Mouse (Mus musculus): Measurements from ENCODE around the gene Dyrk2. TPM values are rescaled to one million over a fixed set of nuclear protein-coding genes. Genes with fewer than 3 reads are reported as not detected.

Dyrk2 gene
- polyA plus RNA-seq, 1 experiment from 2014 or later, result 13.9 TPM

DNA sequence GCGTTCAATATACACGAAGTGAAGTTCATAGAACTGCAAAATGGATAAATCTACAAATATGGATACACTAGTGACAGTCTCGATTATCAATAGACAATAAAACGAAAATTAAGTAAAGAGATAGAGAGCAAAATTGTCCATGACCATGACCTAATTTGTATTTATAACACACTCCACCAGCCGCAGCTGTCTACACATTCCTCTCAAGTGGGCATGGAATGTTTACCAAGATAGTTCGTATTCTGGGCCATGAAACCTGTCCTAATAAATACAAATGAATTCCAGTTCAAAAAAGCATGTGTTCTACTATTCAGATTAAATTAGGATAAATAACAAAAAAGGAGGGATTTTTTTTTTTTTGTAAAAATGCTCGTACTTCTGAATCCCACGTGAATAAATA, 38.8 kb downstream of the Dyrk2 start:
- Histone ChIP-seq H3K4me3 (ENCODE audit: low read depth, low read length) (no peak overlapping the region), H3K27ac (ENCODE audit: low read depth) (no peak overlapping the region), H3K9me3 (ENCODE audit: control insufficient read depth, low read length) (no peaks in the 10 kb centered on the region), H3K36me3 (ENCODE audit: control insufficient read depth, insufficient read depth, low read length) (no peaks in the 10 kb centered on the region), H3K4me1 (replicated peaks; ENCODE audit: control insufficient read depth, insufficient read depth, low read length) (no peaks in the 10 kb centered on the region), H3K9ac (ENCODE audit: low read length) (no peak overlapping the region), H3K4me2 (ENCODE audit: low read length) (no peak overlapping the region), H3K27me3 (replicated peaks; ENCODE audit: control insufficient read depth, insufficient read depth, low read length) (no peaks in the 10 kb centered on the region)
- DNase-seq (ENCODE audit: low spot score), result no peak
- WGBS, result 70% methylated on average over 8 of the region's 8 CpGs
- no peak for ATAC-seq (replicated peaks; ENCODE audit: low FRiP score, low TSS enrichment, low read depth)

DNA sequence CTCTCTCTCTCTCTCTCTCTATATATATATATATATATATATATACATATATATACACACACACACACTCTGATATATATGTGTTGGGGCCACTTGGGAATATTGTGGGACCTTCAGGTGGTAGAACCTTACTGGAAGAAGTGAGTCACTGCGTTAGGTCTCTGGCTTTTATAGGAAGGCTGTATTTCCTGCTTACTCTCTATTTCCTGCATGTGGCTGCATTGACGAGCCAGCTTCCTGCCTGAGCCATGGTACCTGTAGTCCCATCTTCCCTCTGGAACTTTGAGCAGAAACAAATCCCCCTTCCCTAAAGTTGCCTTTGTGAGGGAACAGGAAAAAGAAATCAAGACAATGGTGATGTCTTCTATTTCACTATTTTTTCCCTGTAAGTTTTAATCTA, 40.4 kb downstream of the Dyrk2 start:
- no peak for DNase-seq (ENCODE audit: low spot score)
- Histone ChIP-seq H3K36me3 (ENCODE audit: control insufficient read depth, insufficient read depth, low read length) (no peaks in the 10 kb centered on the region), H3K4me2 (ENCODE audit: low read length) (no peak overlapping the region), H3K4me3 (ENCODE audit: low read depth, low read length) (no peak overlapping the region), H3K9ac (ENCODE audit: low read length) (no peak overlapping the region), H3K27me3 (replicated peaks; ENCODE audit: control insufficient read depth, insufficient read depth, low read length) (no peaks in the 10 kb centered on the region), H3K4me1 (replicated peaks; ENCODE audit: control insufficient read depth, insufficient read depth, low read length) (no peaks in the 10 kb centered on the region), H3K9me3 (ENCODE audit: control insufficient read depth, low read length) (no peaks in the 10 kb centered on the region), H3K27ac (ENCODE audit: low read depth) (no peak overlapping the region)
- WGBS, result 64% methylated on average over 2 of the region's 2 CpGs
- ATAC-seq (replicated peaks; ENCODE audit: low FRiP score, low TSS enrichment, low read depth), result no peak

DNA sequence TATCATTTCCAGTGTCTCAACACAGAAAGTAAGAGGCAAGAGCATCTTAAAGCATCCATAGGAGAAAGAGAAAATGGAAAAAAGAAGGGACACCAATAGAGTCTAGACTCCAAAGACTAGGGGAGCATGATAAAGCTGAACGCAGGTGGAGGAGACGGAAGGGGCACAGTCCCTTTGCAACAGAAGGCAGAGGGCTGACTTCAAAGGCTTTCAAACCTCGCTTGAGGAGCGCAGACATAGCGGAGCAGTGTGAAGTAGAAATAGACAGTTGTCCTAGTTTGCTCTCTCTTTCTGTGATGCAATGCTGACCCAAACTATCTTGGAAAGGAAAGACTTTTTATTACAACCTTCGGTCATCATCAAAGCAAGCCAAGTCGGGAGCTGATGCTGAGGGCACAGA, 42.9 kb downstream of the Dyrk2 start:
- ATAC-seq (replicated peaks; ENCODE audit: low FRiP score, low TSS enrichment, low read depth) (no peak), DNase-seq (ENCODE audit: low spot score) (no peak)
- H3K36me3 ChIP-seq (ENCODE audit: control insufficient read depth, insufficient read depth, low read length), result no peaks in the 10 kb centered on the region
- H3K27me3 ChIP-seq (replicated peaks; ENCODE audit: control insufficient read depth, insufficient read depth, low read length), result no peaks in the 10 kb centered on the region
- no peaks in the 10 kb centered on the region for H3K4me1 ChIP-seq (replicated peaks; ENCODE audit: control insufficient read depth, insufficient read depth, low read length)
- no peak overlapping the region for H3K4me2 ChIP-seq (ENCODE audit: low read length)
- 91% methylated on average over 7 of the region's 7 CpGs for WGBS
- no peak overlapping the region for H3K4me3 ChIP-seq (ENCODE audit: low read depth, low read length)
- no peak overlapping the region for H3K9ac ChIP-seq (ENCODE audit: low read length)
- H3K9me3 ChIP-seq (ENCODE audit: control insufficient read depth, low read length), result no peaks in the 10 kb centered on the region
- H3K27ac ChIP-seq (ENCODE audit: low read depth), result no peak overlapping the region

DNA sequence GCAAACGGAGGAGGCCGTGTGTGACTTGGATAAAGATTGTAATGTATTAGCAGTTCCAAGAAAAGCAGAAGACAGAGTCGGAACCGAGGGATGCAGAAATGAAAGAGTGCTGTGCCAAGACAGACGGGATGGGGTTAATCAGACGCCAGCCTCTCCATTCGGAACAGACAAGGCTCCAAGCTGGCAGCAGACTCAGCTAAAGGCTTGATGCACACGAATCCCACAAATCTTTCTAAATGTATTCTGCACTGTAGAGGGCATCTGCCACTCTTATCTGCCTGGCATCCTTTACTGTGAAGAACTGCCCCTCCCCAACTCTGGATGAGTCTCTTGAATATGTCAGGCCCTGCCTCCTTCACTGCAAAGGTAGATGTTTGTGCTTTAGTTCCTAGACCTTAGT, 45.2 kb downstream of the Dyrk2 start:
- Histone ChIP-seq H3K4me3 (ENCODE audit: low read depth, low read length) (no peak overlapping the region), H3K9me3 (ENCODE audit: control insufficient read depth, low read length) (no peaks in the 10 kb centered on the region), H3K36me3 (ENCODE audit: control insufficient read depth, insufficient read depth, low read length) (no peaks in the 10 kb centered on the region), H3K4me1 (replicated peaks; ENCODE audit: control insufficient read depth, insufficient read depth, low read length) (no peaks in the 10 kb centered on the region), H3K9ac (ENCODE audit: low read length) (no peak overlapping the region), H3K27ac (ENCODE audit: low read depth) (no peak overlapping the region), H3K27me3 (replicated peaks; ENCODE audit: control insufficient read depth, insufficient read depth, low read length) (no peaks in the 10 kb centered on the region), H3K4me2 (ENCODE audit: low read length) (no peak overlapping the region)
- DNase-seq (ENCODE audit: low spot score), result no peak
- no peak for ATAC-seq (replicated peaks; ENCODE audit: low FRiP score, low TSS enrichment, low read depth)
- WGBS, result 77% methylated on average over 8 of the region's 8 CpGs

DNA sequence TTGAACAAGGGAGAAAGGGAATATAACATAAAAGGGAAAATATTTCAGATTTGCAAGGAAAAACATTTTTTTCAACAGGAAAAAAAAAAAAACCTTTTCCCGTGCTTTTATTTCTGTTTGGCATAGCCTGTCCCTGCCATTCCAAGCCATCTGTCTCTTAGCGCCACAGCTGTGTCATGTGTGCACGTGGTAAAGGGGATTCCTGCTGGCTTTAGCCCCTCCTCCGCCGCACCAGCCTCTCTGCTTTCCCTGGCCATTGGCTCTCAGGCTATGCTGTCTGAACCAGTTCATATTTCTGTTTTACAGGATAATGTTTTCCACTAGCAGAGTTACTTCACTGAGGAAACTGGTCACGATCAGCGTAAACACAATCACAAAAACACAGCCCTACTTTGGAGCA, 49.1 kb downstream of the Dyrk2 start:
- 25% methylated on average over 7 of the region's 7 CpGs for WGBS
- H3K27ac ChIP-seq (ENCODE audit: low read depth), result no peak overlapping the region
- no peak overlapping the region for H3K4me3 ChIP-seq (ENCODE audit: low read depth, low read length)
- no peaks in the 10 kb centered on the region for H3K9me3 ChIP-seq (ENCODE audit: control insufficient read depth, low read length)
- no peaks in the 10 kb centered on the region for H3K27me3 ChIP-seq (replicated peaks; ENCODE audit: control insufficient read depth, insufficient read depth, low read length)
- H3K36me3 ChIP-seq (ENCODE audit: control insufficient read depth, insufficient read depth, low read length), result no peaks in the 10 kb centered on the region
- no peak overlapping the region for H3K4me2 ChIP-seq (ENCODE audit: low read length)
- ATAC-seq (replicated peaks; ENCODE audit: low FRiP score, low TSS enrichment, low read depth), result no peak; the same call in 1 of the 2 replicates
- DNase-seq (ENCODE audit: low spot score), result no peak
- no peaks in the 10 kb centered on the region for H3K4me1 ChIP-seq (replicated peaks; ENCODE audit: control insufficient read depth, insufficient read depth, low read length)
- no peak overlapping the region for H3K9ac ChIP-seq (ENCODE audit: low read length)

DNA sequence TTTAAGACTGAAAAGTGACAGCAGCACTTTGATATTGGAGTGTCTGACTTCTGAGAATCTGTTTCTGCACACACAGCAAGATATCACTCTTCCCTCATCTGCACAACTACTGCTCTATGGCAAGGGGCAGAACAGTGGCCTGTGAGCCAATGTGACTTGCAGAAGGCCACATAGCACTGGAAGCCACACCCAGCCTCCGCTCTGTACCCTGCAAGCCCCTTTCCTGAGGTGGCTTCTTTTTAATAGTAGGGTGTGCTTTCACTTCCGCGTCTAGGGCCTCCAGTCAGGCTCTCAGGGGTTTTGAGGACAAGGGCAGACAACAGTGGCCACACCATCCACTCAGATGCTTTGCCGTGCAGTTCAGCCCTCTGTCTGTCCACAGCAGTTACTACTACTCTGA, 50.2 kb downstream of the Dyrk2 start:
- no peak overlapping the region for H3K9ac ChIP-seq (ENCODE audit: low read length)
- H3K27me3 ChIP-seq (replicated peaks; ENCODE audit: control insufficient read depth, insufficient read depth, low read length), result no peaks in the 10 kb centered on the region
- H3K27ac ChIP-seq (ENCODE audit: low read depth), result no peak overlapping the region
- H3K4me2 ChIP-seq (ENCODE audit: low read length), result no peak overlapping the region
- DNase-seq (ENCODE audit: low spot score), result no peak
- H3K36me3 ChIP-seq (ENCODE audit: control insufficient read depth, insufficient read depth, low read length), result no peaks in the 10 kb centered on the region
- H3K9me3 ChIP-seq (ENCODE audit: control insufficient read depth, low read length), result no peaks in the 10 kb centered on the region
- WGBS, result 81% methylated on average over 4 of the region's 4 CpGs
- no peak for ATAC-seq (replicated peaks; ENCODE audit: low FRiP score, low TSS enrichment, low read depth)
- no peaks in the 10 kb centered on the region for H3K4me1 ChIP-seq (replicated peaks; ENCODE audit: control insufficient read depth, insufficient read depth, low read length)
- no peak overlapping the region for H3K4me3 ChIP-seq (ENCODE audit: low read depth, low read length)

DNA sequence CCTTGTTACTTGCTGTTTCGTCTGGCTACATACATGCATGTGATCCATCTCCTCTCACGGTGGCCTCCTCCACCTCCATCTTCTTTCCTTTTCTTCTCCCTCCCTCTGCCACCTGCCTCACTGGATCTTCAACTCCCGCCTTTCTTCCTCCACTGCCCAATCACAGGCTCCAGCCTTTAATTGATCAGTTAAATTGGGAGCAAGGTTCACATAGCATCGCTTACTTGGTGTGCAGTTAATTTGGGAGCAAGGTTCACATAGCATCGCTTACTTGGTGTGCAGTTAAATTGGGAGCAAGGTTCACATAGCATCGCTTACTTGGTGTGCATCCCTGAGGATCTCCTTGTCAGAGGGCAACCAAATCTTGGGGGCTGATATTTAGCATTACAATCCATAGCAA, 52.9 kb downstream of the Dyrk2 start:
- Histone ChIP-seq H3K4me2 (ENCODE audit: low read length) (no peak overlapping the region), H3K4me1 (replicated peaks; ENCODE audit: control insufficient read depth, insufficient read depth, low read length) (no peaks in the 10 kb centered on the region), H3K4me3 (ENCODE audit: low read depth, low read length) (no peak overlapping the region), H3K9me3 (ENCODE audit: control insufficient read depth, low read length) (no peaks in the 10 kb centered on the region), H3K27me3 (replicated peaks; ENCODE audit: control insufficient read depth, insufficient read depth, low read length) (no peaks in the 10 kb centered on the region), H3K36me3 (ENCODE audit: control insufficient read depth, insufficient read depth, low read length) (no peaks in the 10 kb centered on the region), H3K9ac (ENCODE audit: low read length) (no peak overlapping the region), H3K27ac (ENCODE audit: low read depth) (no peak overlapping the region)
- no peak for DNase-seq (ENCODE audit: low spot score)
- ATAC-seq (replicated peaks; ENCODE audit: low FRiP score, low TSS enrichment, low read depth), result no peak
- whole genome bisulfite sequencing, result 80% methylated on average over 6 of the region's 6 CpGs

DNA sequence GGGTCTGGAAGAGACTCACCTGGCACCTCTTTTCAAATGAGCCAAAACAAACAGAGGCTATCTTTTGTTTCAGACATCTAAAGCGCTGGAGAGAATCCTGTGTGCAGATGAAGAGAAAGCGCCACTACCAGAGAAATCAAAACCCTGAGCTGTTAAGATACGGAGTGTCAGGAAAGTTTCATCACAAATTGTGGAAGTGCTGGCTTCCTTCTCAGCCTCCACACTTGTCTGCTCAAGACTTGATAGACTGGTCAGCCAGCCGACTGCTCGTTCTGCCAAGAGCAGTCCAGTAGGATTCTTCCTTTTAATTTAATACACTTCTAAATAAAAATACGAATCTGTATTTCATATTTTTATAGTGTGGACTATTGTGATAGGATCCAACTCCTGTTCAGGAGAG, 58.1 kb downstream of the Dyrk2 start:
- no peak for DNase-seq (ENCODE audit: low spot score)
- Histone ChIP-seq H3K4me3 (ENCODE audit: low read depth, low read length) (no peak overlapping the region), H3K27ac (ENCODE audit: low read depth) (no peak overlapping the region), H3K27me3 (replicated peaks; ENCODE audit: control insufficient read depth, insufficient read depth, low read length) (no peaks in the 10 kb centered on the region), H3K9ac (ENCODE audit: low read length) (no peak overlapping the region), H3K36me3 (ENCODE audit: control insufficient read depth, insufficient read depth, low read length) (no peaks in the 10 kb centered on the region), H3K4me1 (replicated peaks; ENCODE audit: control insufficient read depth, insufficient read depth, low read length) (peaks cover 8% of the 10 kb centered on the region; the same call in 1 of the 2 replicates), H3K4me2 (ENCODE audit: low read length) (no peak overlapping the region), H3K9me3 (ENCODE audit: control insufficient read depth, low read length) (no peaks in the 10 kb centered on the region)
- ATAC-seq (replicated peaks; ENCODE audit: low FRiP score, low TSS enrichment, low read depth), result no peak
- 69% methylated on average over 6 of the region's 6 CpGs for WGBS

DNA sequence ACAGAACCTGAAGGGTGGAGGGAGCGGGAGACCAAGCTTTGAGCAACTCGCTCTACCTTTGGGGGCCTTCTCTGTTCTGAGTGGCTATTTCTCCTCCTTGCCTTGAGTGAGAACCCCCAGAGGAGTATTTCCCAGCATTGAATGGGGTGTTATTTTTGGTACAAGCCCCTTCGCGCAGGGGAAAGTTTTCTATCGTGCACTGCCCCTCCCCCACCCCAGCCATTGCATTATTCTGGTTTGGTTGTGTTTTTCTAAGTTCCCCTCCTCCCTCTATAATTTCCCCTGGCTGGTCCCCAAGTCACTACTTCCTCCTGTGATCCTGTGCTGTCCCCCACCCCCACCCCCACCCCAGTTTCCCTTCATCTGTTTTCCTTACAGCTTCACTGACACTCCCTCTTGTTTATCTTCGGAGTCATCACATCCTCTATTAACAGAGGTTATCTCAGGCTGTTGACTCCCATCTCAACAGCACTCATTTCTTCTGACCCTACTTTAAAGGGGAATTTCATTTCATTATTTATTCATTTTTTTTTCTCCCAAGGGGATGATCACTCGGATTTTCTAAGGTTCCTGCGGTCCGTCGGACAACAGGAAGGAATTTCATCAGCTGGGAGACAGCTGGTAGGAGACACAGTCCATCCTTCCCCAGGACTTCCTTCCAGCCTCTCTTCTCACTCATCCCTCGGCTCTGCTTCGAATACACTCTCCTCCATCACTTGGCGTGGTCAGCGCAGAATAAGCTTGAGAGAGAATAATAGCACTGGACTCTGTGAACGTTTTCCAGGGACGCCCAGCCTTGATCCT, 58.9 kb downstream of the Dyrk2 start:
- ATAC-seq (replicated peaks; ENCODE audit: low FRiP score, low TSS enrichment, low read depth) (no peak), DNase-seq (ENCODE audit: low spot score) (peak; percentile 52)
- Histone ChIP-seq H3K4me1 (replicated peaks; ENCODE audit: control insufficient read depth, insufficient read depth, low read length) (peaks cover 8% of the 10 kb centered on the region; the same call in 1 of the 2 replicates), H3K4me3 (ENCODE audit: low read depth, low read length) (no peak overlapping the region), H3K9me3 (ENCODE audit: control insufficient read depth, low read length) (no peaks in the 10 kb centered on the region), H3K27ac (ENCODE audit: low read depth) (no peak overlapping the region), H3K9ac (ENCODE audit: low read length) (no peak overlapping the region), H3K36me3 (ENCODE audit: control insufficient read depth, insufficient read depth, low read length) (no peaks in the 10 kb centered on the region), H3K4me2 (ENCODE audit: low read length) (peak overlapping the region; percentile 18), H3K27me3 (replicated peaks; ENCODE audit: control insufficient read depth, insufficient read depth, low read length) (no peaks in the 10 kb centered on the region)
- 30% methylated on average over 16 of the region's 16 CpGs for WGBS

Measured in intestine, embryonic 14.5 days (tissue).